Mouse (Mus musculus) hematopoietic multipotent progenitor cell, adult 10-12 weeks (in vitro differentiated cells): ENCODE measurements around the gene Krtap5-4. TPM values are rescaled to one million over a fixed set of nuclear protein-coding genes. Genes with fewer than 3 reads are reported as not detected.

Experiments
- polyA plus RNA-seq: library from polyadenylated mRNA; stranded (reverse); fragments of >175 nt; gene quantifications from 2 replicates; pipeline ENCODE4 v1.2.3, GENCODE M21; 2012; ENCODE audit warnings: low replicate concordance

The Krtap5-4 gene
- polyA plus RNA-seq, result not detected in 2 replicates

GRCm38 (mm10) chr7:142303249-142303648, at the start of gene Krtap5-4:
Gene Krtap5-4, plus strand, starts transcription at chr7:142303549.

GRCm38 (mm10) chr7:142258254-142258653, 45.1 kb upstream of the Krtap5-4 start, which contains the start of gene Gm2431:
Gene Gm2431, minus strand, starts transcription at chr7:142258354.

GRCm38 (mm10) chr7:142274263-142274662, 29.1 kb upstream of the Krtap5-4 start, which contains the start of gene Gm4559:
Gene Gm4559, minus strand, starts transcription at chr7:142274363.

GRCm38 (mm10) chr7:142297018-142297417, 6.3 kb upstream of the Krtap5-4 start, which contains the start of gene Krtap5-1:
Gene Krtap5-1, minus strand, starts transcription at chr7:142297118.

Other genes starting within 250 kb of the Krtap5-4 start
- gene Mob2, start 242.5 kb upstream of the Krtap5-4 start, polyA plus RNA-seq, result 11.6 and 41.1 TPM in 2 replicates
- gene Dusp8, start 207.7 kb upstream of the Krtap5-4 start, polyA plus RNA-seq, result 0.27 and 1.8 TPM in 2 replicates
- gene Gm45618, start 182.8 kb upstream of the Krtap5-4 start, polyA plus RNA-seq, result not detected in 2 replicates
- gene Gm39115, start 167.5 kb upstream of the Krtap5-4 start, polyA plus RNA-seq, result not detected in 2 replicates
- not detected in 2 replicates for gene Gm45337, start 158.9 kb upstream of the Krtap5-4 start, polyA plus RNA-seq
- gene Gm29735, start 146.4 kb upstream of the Krtap5-4 start, polyA plus RNA-seq, result not detected in 2 replicates
- not detected in 2 replicates for gene Gm4553, start 137.8 kb upstream of the Krtap5-4 start, polyA plus RNA-seq
- not detected in 2 replicates for gene Krtap5-2, start 127.5 kb upstream of the Krtap5-4 start, polyA plus RNA-seq
- gene Gm10153, start 113.2 kb upstream of the Krtap5-4 start, polyA plus RNA-seq, result not detected in 2 replicates
- gene Krtap5-3, start 102.2 kb upstream of the Krtap5-4 start, polyA plus RNA-seq, result not detected in 2 replicates
- not detected in 2 replicates for gene Gm7579, start 91.7 kb upstream of the Krtap5-4 start, polyA plus RNA-seq
- gene Krtap5-5, start 73.6 kb upstream of the Krtap5-4 start, polyA plus RNA-seq, result not detected in 2 replicates
- gene Gm40460, start 62.5 kb upstream of the Krtap5-4 start, polyA plus RNA-seq, result not detected in 2 replicates
- gene Gm2431, start 45.2 kb upstream of the Krtap5-4 start, polyA plus RNA-seq, result not detected in 2 replicates
- not detected in 2 replicates for gene Gm4559, start 29.2 kb upstream of the Krtap5-4 start, polyA plus RNA-seq
- not detected in 2 replicates for gene Krtap5-1, start 6.4 kb upstream of the Krtap5-4 start, polyA plus RNA-seq
- 41.9 and 231 TPM in 2 replicates for gene Ifitm10, start 70.2 kb downstream of the Krtap5-4 start, polyA plus RNA-seq
- 54.8 and 139 TPM in 2 replicates for gene Gm49369, start 79.1 kb downstream of the Krtap5-4 start, polyA plus RNA-seq
- gene Ctsd, start 84.5 kb downstream of the Krtap5-4 start, polyA plus RNA-seq, result 105 and 131 TPM in 2 replicates
- gene Syt8, start 131.3 kb downstream of the Krtap5-4 start, polyA plus RNA-seq, result 0.15 and 1.6 TPM in 2 replicates
- 2.4 and 11.7 TPM in 2 replicates for gene Tnni2, start 138.3 kb downstream of the Krtap5-4 start, polyA plus RNA-seq
- 568 and 613 TPM in 2 replicates for gene Lsp1, start 157.3 kb downstream of the Krtap5-4 start, polyA plus RNA-seq
- 4.0 and 7.6 TPM in 2 replicates for gene Tnnt3, start 195.3 kb downstream of the Krtap5-4 start, polyA plus RNA-seq
- gene Mrpl23, start 229.1 kb downstream of the Krtap5-4 start, polyA plus RNA-seq, result 12.9 and 28.3 TPM in 2 replicates